Mouse (Mus musculus): ENCODE results near the gene Zfp212. TPM values are rescaled to one million over a fixed set of nuclear protein-coding genes. Genes with fewer than 3 reads are reported as not detected.

The Zfp212 gene
- polyA plus RNA-seq, 1 experiment from 2014 or later = 20.5 TPM

DNA sequence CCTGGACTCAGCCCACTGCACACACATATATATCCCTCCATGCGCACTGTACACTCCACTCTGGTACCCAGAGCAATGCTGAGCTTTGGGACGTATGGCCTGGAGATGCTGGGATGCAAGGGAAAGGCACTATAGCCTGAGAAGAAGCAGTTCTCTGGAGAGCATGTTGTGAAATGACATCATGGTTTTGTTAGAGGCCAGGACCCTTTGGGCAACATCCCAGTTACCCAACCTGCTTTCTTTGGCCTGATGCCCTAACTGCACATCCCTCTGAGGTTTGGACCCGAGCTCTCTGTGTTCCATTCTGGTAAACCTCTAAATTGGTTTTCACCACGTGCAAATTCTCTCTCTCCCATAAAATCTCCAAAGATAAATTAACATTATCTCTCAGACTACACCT lies 16.7 kb upstream of the Zfp212 start:
- Histone ChIP-seq H3K27ac (no peak overlapping the region), H3K4me3 (replicated peaks) (no peak overlapping the region), H3K4me2 (no peak overlapping the region), H3K4me1 (replicated peaks) (no peaks in the 10 kb centered on the region), H3K27me3 (peaks cover 24% of the 10 kb centered on the region), H3K9ac (replicated peaks) (no peak overlapping the region), H3K9me3 (no peaks in the 10 kb centered on the region), H3K36me3 (peaks cover 99% of the 10 kb centered on the region)
- WGBS = 80% methylated on average over 4 of the region's 4 CpGs
- ATAC-seq (ENCODE audit: insufficient number of reproducible peaks, insufficient read depth, low FRiP score, low TSS enrichment, low read depth) = no peak

DNA sequence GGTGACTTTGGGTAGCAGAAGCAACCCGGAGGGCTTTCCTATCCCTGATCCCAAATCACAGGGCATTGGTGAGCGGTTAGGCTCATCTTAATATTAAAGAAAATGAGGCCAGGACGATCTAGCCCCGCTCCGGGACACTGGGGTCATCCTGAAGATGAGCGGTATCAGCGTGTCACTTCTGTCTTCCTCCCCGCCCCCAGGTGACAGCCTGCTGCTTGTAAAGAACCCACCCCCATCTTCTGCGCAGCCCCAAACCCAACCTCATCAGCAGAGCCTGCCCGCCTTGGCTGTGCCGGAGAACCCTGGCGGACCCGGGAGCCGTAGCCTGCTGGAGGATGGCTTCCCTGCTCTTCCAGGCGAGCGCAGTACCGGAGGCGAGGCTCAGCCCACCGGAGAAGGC lies 15.9 kb upstream of the Zfp212 start:
- peaks cover 93% of the 10 kb centered on the region for H3K36me3 ChIP-seq
- H3K4me2 ChIP-seq = no peak overlapping the region
- H3K9me3 ChIP-seq = no peaks in the 10 kb centered on the region
- ATAC-seq (ENCODE audit: insufficient number of reproducible peaks, insufficient read depth, low FRiP score, low TSS enrichment, low read depth) = no peak
- peaks cover 24% of the 10 kb centered on the region for H3K27me3 ChIP-seq
- H3K4me3 ChIP-seq (replicated peaks) = no peak overlapping the region
- H3K9ac ChIP-seq (replicated peaks) = no peak overlapping the region
- no peaks in the 10 kb centered on the region for H3K4me1 ChIP-seq (replicated peaks)
- WGBS = 41% methylated on average over 19 of the region's 19 CpGs
- no peak overlapping the region for H3K27ac ChIP-seq

DNA sequence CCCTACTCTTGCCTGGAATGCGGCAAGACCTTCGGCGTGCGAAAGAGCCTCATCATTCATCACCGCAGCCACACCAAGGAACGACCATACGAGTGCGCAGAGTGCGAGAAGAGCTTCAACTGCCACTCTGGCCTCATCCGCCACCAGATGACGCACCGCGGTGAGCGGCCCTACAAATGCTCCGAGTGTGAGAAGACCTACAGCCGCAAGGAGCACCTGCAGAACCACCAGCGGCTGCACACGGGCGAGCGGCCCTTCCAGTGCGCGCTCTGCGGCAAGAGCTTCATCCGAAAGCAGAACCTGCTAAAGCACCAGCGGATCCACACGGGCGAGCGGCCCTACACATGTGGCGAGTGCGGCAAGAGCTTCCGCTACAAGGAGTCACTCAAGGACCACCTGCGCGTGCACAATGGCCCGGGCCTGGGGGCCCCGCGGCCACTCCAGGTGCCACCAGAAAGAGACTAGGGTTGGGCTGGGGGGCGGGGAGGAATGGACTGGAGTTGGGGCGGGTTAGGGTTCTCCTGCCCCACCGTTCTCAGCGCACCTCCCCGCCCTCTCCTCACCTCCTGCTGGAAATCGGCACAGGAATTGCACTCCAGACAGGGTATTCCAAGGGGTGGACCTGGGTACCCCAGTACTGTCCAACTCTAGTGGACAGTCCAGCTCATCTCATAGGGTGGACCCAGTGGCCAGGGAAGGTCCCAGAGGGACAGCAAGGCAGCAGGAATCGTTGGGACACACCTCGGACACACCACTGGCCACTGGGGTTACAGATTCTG lies 15.2 kb upstream of the Zfp212 start:
- ATAC-seq (ENCODE audit: insufficient number of reproducible peaks, insufficient read depth, low FRiP score, low TSS enrichment, low read depth) = no peak
- no peak overlapping the region for H3K4me3 ChIP-seq (replicated peaks)
- no peak overlapping the region for H3K27ac ChIP-seq
- peaks cover 24% of the 10 kb centered on the region for H3K27me3 ChIP-seq
- H3K4me2 ChIP-seq = no peak overlapping the region
- no peaks in the 10 kb centered on the region for H3K9me3 ChIP-seq
- WGBS = 52% methylated on average over 44 of the region's 44 CpGs
- H3K4me1 ChIP-seq (replicated peaks) = no peaks in the 10 kb centered on the region
- H3K36me3 ChIP-seq = peaks cover 85% of the 10 kb centered on the region
- no peak overlapping the region for H3K9ac ChIP-seq (replicated peaks)

DNA sequence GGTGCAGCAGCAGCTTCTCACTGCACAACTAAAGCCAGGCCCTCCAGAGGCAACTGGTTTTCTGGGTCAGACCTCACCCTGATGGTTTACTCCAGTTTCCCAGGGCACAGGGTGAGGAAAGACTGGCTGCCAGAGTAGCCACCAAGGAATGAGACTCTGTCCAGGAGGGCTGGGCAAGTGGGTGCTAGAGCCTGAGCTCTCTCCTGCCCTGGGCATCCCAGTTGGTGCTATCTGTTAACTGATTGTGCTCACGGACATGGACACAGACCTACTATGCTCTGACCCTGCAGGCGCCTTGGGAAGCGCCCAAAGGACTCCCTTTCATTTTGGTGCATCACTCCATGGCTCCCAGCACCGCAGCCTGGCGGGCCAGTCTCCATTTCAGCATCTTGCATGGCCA lies 13.9 kb upstream of the Zfp212 start:
- H3K9ac ChIP-seq (replicated peaks) = no peak overlapping the region
- no peak overlapping the region for H3K4me3 ChIP-seq (replicated peaks)
- no peaks in the 10 kb centered on the region for H3K4me1 ChIP-seq (replicated peaks)
- 90% methylated on average over 5 of the region's 5 CpGs for WGBS
- H3K4me2 ChIP-seq = no peak overlapping the region
- H3K27me3 ChIP-seq = peaks cover 24% of the 10 kb centered on the region
- ATAC-seq (ENCODE audit: insufficient number of reproducible peaks, insufficient read depth, low FRiP score, low TSS enrichment, low read depth) = no peak
- H3K9me3 ChIP-seq = no peaks in the 10 kb centered on the region
- H3K27ac ChIP-seq = no peak overlapping the region
- H3K36me3 ChIP-seq = peaks cover 73% of the 10 kb centered on the region

DNA sequence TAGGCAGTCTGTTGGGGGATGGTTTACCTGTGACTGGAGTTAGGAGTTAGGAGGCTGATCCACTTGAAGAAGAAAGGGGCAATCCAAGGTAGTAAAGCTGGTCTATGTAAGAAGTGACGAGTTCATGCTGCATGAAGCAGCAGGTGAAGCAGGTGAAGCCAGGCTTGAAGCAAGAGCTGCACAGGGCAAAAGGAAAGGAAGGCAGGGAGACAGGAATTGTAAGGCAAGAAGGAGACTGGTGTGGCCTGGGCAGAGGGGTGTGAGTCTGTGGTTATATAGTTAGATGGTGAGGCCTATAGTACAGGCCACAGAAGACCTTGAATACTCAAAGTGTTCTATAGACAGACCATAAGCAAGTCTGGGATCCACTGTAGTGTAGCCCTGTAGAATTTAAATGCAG lies 11.3 kb upstream of the Zfp212 start:
- no peak for ATAC-seq (ENCODE audit: insufficient number of reproducible peaks, insufficient read depth, low FRiP score, low TSS enrichment, low read depth)
- WGBS = 82% methylated on average over 1 of the region's 1 CpGs
- Histone ChIP-seq H3K27ac (no peak overlapping the region), H3K9me3 (no peaks in the 10 kb centered on the region), H3K36me3 (peaks cover 46% of the 10 kb centered on the region), H3K4me3 (replicated peaks) (no peak overlapping the region), H3K4me1 (replicated peaks) (no peaks in the 10 kb centered on the region), H3K4me2 (no peak overlapping the region), H3K9ac (replicated peaks) (no peak overlapping the region), H3K27me3 (peaks cover 12% of the 10 kb centered on the region)

DNA sequence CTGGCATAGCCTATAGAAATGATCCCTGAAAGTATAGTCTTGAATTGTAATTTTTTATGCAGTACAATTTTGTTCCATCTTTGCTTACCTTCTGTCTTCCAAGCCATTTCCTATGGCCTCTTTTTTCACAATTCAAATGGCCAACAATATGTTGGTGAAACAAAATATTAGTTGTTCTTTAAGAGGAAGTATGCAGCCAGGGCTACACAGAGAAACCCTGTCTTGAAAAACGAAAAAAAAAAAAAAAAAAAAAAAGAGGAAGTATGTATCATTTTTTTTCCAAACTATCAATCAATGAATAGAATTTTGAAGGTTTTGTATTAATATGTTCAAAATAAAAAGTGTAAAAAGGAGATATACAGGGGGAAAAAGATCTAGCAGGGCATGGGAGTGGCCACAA lies 8.6 kb upstream of the Zfp212 start:
- no peaks in the 10 kb centered on the region for H3K27me3 ChIP-seq
- no peak overlapping the region for H3K4me3 ChIP-seq (replicated peaks)
- H3K9ac ChIP-seq (replicated peaks) = no peak overlapping the region
- no peaks in the 10 kb centered on the region for H3K9me3 ChIP-seq
- H3K27ac ChIP-seq = no peak overlapping the region
- no peak overlapping the region for H3K4me2 ChIP-seq
- H3K36me3 ChIP-seq = peaks cover 20% of the 10 kb centered on the region
- no peak for ATAC-seq (ENCODE audit: insufficient number of reproducible peaks, insufficient read depth, low FRiP score, low TSS enrichment, low read depth)
- H3K4me1 ChIP-seq (replicated peaks) = no peaks in the 10 kb centered on the region
- 68% methylated on average over 1 of the region's 1 CpGs for WGBS

DNA sequence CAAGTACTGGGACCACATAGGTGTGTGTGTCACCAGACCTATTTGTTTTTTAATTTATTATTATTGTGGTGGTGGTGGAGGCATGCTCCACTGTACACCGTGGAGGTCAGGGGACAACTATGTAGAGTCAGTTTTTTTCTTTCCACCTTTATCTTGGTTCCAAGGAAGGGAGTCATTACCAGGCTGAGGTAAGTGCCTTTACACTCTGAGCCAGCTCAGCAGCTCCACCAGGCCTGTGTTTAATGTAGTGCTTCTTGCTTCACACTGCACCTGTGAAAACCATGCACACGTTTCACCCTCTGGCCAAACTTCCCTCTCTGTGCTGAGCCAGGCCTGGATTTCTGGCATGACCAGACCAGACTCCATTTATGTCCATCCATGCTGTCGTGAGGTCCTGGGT lies 7.3 kb upstream of the Zfp212 start:
- 57% methylated on average over 3 of the region's 3 CpGs for WGBS

DNA sequence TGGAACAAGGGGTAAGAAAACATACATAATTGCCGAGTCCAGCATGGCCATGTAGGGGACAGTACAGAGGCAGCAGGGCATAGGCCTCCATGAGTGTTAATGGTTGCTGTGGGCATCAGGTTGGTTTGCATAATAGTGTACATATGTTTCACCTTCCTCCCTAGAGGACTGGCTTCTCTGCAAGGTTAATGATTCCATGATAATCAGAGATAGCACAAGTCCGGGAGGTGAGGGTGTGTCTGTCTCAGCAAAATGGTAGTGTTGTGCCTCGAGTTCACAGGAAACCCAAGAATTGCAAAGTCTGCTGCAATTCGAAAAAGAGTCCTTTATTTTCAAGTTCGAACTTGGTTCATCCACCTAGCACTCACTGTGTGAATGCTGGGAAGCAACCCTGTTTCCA lies 3.2 kb upstream of the Zfp212 start:
- Histone ChIP-seq H3K27me3 (no peaks in the 10 kb centered on the region), H3K36me3 (no peaks in the 10 kb centered on the region), H3K4me2 (no peak overlapping the region), H3K27ac (no peak overlapping the region), H3K9me3 (no peaks in the 10 kb centered on the region), H3K4me3 (replicated peaks) (no peak overlapping the region), H3K9ac (replicated peaks) (no peak overlapping the region), H3K4me1 (replicated peaks) (peaks cover 9% of the 10 kb centered on the region)
- no peak for ATAC-seq (ENCODE audit: insufficient number of reproducible peaks, insufficient read depth, low FRiP score, low TSS enrichment, low read depth)
- WGBS = 80% methylated on average over 5 of the region's 5 CpGs

More for the DNA sequence above, 7.3 kb upstream of the Zfp212 start:
- no peak overlapping the region for H3K9ac ChIP-seq (replicated peaks)
- no peak overlapping the region for H3K4me2 ChIP-seq
- H3K4me3 ChIP-seq (replicated peaks) = no peak overlapping the region
- ATAC-seq (ENCODE audit: insufficient number of reproducible peaks, insufficient read depth, low FRiP score, low TSS enrichment, low read depth) = no peak
- no peaks in the 10 kb centered on the region for H3K4me1 ChIP-seq (replicated peaks)
- no peaks in the 10 kb centered on the region for H3K9me3 ChIP-seq
- no peak overlapping the region for H3K27ac ChIP-seq
- H3K27me3 ChIP-seq = no peaks in the 10 kb centered on the region
- peaks cover 8% of the 10 kb centered on the region; the same call in 1 of the 2 replicates for H3K36me3 ChIP-seq

DNA sequence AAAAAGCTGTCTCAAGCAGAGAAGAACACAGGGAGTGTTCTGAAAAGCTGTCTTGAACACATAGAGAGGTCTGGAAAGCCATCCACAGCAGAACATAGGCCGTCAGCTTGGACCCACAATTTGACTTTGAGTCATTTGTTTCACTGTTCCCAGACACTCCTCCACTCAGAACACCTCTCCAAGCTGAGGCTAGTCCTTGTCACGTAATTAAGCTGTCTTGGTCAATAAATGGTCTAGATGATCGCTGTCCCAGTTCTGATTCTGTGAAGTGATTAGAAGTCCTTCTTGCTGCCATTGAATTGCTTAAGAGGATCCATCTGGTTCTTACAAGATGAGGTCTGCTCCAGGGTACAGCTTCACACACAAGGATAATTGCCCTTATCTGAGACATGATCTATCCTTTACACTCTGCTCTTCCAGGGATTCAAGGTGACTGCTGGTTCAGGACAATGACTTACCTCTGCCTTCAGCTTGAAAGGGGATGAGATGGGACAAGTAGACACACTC lies 1.5 kb upstream of the Zfp212 start:
- ATAC-seq (ENCODE audit: insufficient number of reproducible peaks, insufficient read depth, low FRiP score, low TSS enrichment, low read depth) = no peak
- H3K27me3 ChIP-seq = no peaks in the 10 kb centered on the region
- H3K36me3 ChIP-seq = no peaks in the 10 kb centered on the region; the same call in 1 of the 2 replicates
- WGBS = 69% methylated on average over 3 of the region's 3 CpGs
- no peak overlapping the region for H3K27ac ChIP-seq
- no peak overlapping the region for H3K4me3 ChIP-seq (replicated peaks)
- no peaks in the 10 kb centered on the region for H3K9me3 ChIP-seq
- H3K9ac ChIP-seq (replicated peaks) = no peak overlapping the region
- H3K4me2 ChIP-seq = no peak overlapping the region
- H3K4me1 ChIP-seq (replicated peaks) = peaks cover 14% of the 10 kb centered on the region

DNA sequence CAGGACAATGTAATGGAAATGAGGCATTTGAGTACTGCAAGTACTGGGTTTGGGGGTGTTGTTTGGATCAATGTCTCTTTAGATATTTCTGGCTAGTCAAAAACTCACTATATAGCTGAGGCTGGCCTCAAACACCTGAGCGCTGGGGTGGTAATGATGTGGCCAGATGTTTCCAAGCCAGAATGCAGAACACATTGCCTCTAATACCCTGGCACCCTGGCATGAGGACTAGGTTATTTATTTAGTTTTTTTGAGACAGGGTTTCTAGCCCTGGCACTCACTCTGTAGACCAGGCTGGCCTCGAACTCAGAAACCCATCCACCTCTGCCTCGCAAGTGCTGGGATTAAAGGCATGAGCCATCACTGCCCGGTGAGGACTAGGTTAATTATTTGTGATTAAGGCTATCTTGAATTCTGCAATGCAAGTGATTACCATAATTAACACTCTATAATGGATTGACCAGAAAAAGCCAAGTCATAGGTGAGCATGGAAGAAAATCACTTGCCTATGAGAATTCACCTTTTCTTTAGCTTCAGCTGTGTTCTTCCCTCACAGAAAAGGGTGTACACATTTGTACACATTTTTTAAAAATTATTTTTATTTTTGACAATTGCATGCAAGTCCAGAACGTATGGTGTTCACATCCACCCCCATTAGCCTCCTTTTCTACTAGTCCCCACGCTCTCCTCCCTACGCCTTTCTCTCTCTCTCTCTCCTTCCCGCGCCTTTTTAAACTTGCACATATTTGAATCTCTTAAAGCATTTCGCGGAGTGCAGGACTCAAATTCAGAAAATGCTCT lies 430 bp upstream of the Zfp212 start:
- peak overlapping the region; percentile 77 for H3K4me3 ChIP-seq (replicated peaks)
- peak overlapping the region; percentile 68 for H3K4me2 ChIP-seq
- ATAC-seq (ENCODE audit: insufficient number of reproducible peaks, insufficient read depth, low FRiP score, low TSS enrichment, low read depth) = peak; percentile 33; the same call in 1 of the 2 replicates
- peak overlapping the region; percentile 98 for H3K27ac ChIP-seq
- no peaks in the 10 kb centered on the region for H3K27me3 ChIP-seq
- H3K4me1 ChIP-seq (replicated peaks) = peaks cover 14% of the 10 kb centered on the region
- no peaks in the 10 kb centered on the region; the same call in 1 of the 2 replicates for H3K36me3 ChIP-seq
- WGBS = 27% methylated on average over 11 of the region's 11 CpGs
- H3K9ac ChIP-seq (replicated peaks) = peak overlapping the region; percentile 88
- H3K9me3 ChIP-seq = no peaks in the 10 kb centered on the region

DNA sequence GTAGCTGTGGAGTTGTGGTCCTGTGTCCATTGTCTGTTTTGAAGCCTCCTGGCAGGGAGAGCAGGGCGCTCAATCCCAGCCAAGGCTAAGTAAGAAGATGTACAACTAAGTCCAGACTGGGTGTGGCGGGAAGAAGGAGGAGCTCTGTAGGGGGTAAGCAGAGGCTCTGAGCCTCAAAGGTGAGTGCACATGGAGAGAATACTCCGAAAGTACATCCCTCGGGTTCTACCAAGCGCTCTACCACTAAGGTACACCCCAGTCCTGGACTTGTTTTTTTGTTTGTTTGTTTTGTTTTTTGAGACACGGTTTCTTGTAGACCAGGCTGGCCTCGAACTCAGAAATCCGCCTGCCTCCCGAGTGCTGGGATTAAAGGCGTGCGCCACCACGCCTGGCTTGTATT lies 22.2 kb downstream of the Zfp212 start:
- WGBS = 53% methylated on average over 12 of the region's 12 CpGs
- ATAC-seq (ENCODE audit: insufficient number of reproducible peaks, insufficient read depth, low FRiP score, low TSS enrichment, low read depth) = no peak
- Histone ChIP-seq H3K36me3 (peaks cover 21% of the 10 kb centered on the region), H3K27ac (0 out of 2 replicates have a peak overlapping the region, but pooled peaks have one; percentile 88), H3K4me1 (replicated peaks) (peaks cover 15% of the 10 kb centered on the region), H3K9me3 (peaks cover 4% of the 10 kb centered on the region; the same call in 1 of the 2 replicates), H3K4me2 (peak overlapping the region; percentile 73), H3K27me3 (no peaks in the 10 kb centered on the region), H3K4me3 (replicated peaks) (peak overlapping the region; percentile 50), H3K9ac (replicated peaks) (peak overlapping the region; percentile 84; the same call in 1 of the 2 replicates)
